Mouse (Mus musculus) 3134 (cell line): ENCODE measurements around the gene Scel.

Experiments
- DNase-seq: peaks from one replicate; pipeline ENCODE4 v3.0.0-alpha.2; 2011; ENCODE audit warnings: low spot score; ENCODE audit not compliant: insufficient read length; ENCODE audit errors: extremely low read depth

The Scel gene

DNA sequence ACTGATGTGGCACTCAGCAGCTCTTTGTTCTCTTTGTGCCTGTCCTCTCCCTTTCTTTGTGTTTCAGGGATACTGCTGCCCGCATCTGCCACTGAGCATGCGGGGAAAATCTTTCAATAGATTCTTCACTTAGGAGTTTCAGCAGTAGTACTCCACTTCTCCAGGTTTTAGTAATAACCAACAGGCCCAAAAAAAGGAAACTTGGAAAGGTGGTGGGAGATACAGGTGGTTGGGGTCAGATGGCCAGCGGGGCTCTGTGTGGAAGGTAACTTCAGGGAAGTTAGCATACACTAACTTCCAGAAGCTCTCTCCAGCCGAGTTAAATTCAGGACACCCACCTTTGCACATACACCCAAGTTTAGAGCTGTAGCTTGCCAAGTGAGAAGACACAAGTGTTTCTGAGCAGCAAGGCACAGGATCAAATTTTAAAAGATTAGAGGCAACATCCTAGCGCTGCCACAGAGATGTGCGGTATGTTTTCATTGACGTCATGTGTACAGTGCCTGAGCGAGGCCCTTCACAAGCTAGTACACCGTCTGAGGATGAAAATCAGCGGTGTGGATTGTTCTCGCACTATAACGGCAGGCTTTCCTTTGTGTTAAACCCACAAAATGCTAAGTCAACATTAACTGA lies 135.6 kb downstream of the Scel start:
- DNase-seq = no peak

DNA sequence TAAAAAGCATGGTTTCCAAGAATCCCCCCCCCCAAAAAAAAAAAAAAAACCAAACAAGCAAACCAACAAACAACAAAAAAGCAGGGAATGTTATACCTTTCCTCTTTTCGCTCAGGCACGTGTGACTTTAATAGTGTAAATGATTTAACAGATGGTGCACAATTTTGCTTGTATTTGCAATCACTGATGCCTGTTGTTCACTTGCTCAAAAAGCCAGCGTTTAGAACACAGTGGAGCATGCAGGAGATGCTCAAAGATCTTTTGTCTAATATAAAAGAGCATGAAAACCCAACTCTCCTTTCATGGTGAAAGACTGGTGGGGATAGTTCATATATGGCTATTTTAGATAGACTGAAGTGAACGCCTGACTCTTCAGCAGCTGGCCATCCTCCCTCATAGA lies 136.2 kb downstream of the Scel start:
- DNase-seq = no peak

DNA sequence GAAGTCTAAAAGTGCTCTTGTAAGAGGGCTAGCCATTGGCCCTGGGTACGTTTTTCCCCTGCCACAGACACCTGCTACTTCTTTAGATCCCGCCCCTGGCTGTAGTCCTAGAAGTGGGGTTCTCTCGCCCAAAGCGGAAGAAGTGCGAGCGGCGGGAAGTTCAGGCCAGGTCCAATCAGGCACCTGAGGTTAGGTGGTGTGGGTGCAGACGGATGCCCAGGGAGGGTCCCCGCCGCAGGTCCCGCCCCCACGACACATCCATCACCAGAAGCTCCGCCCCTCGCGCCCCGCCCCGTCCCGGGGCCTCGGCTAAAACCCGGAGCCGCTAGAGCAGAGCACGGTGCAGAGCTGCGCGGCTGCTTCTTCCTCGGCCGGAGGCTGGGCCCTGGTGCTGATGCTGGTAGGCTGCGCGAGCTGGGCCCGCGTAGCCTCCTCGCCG lies 136.8 kb downstream of the Scel start, which contains the start of gene Slain1:
Gene Slain1 (plus strand): TSS at position 333 of the 439 bp plus-strand sequence.
- no peak for DNase-seq

DNA sequence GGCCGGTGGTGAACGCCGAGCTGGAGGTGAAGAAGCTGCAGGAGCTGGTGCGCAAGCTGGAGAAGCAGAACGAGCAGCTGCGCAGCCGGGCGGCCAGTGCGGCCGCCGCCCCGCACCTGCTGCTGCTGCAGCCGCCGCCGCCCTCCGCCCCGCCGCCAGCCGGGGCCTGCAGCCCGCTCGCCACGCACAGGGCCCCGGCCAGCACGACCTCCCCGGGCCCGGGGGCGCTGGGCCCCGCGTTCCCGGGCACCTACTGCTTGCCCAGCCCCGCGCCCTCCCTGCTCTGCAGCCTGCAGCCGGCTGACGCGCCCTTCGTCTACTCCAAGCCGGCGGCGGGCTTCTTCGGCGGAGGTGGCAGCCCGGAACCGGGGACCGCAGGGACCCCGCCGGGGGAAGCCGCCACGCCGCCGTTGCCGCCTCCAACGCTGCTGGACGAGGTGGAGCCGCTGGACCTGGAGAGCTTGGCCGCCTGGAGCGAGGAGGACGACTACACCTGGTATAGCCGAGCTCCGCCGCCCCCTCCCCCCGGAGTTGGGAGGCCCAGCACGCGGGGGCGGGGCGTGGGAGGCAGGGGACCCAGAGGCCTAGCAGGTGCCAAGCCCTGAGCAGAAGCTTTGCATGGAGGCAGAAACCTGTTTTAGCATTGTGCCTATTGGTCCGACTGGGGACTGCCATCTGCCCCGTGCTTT lies 137.4 kb downstream of the Scel start:
- no peak for DNase-seq

DNA sequence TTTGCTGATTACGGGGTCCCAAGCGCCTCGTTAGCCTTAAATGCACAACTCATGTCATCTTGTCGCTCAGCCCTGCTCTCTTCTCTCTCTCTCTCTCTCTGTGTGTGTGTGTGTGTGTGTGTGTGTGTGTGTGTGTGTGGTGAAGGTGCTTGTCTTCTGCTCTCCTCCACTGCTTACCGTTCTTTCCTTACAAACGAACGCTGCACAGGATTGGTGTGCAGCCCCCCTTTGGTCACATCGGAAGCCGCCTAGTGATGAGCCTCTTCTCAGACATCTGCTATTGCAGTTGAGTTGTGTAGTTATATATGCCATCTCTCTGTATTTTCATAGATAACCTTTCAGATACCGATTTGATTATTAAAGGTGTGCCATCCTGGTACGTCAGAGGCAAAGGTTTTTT lies 138.0 kb downstream of the Scel start:
- DNase-seq = no peak

DNA sequence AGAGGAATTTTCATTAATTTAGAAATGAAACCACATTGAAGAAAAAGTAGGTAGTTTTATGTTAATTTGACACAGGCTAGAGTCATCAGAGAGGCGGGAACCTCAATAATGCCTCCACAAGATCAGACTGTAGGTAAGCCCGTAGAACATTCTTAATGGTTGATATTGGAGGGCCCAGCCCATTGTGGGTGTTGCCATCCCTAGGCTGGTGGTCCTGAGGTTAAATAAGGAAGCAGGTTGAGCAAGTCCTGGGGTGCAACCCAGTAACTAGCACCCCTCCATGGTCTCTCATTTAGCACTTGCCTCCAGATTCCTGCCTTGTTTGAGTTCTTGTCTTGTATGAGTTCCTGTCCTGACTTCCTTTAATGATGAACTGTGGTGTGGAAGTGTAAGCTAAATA lies 138.4 kb downstream of the Scel start:
- no peak for DNase-seq

DNA sequence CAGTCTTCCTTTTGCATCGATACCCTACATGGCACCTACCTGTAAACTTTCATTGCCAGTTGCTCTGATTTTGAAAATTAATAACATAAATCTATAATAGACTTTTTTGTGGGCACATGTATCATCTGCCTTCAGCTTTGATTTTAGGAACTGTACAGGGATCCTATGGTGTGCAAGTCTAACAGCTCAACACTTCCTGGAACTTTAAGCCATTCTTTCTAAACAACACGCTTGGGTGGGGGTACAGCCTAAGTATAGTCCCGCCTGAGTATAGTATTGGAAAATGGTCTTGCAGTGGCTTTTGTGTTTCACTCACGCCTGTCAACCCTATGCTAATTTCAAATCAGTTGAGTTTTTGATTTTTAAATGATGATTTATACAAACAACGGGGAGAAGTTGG lies 139.4 kb downstream of the Scel start:
- no peak for DNase-seq

DNA sequence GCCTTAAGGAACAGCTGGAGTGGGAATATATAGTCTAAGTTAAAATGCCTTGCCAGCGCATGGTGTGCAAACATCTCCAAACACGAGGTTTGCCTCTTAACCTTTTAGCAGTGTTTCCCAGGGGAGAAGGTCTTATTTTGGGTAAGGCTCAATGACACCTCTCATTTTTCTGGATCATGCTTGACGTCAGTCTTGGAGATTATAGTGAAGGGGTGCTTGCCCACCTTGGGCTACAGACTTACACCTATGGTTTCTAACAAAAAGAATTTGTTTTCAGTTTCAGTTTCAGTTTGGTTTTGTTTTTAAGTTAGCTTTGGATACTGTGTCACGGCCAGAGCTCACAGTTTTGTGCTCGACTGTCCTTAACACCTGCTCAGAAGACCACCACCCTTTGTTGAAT lies 140.7 kb downstream of the Scel start:
- no peak for DNase-seq

DNA sequence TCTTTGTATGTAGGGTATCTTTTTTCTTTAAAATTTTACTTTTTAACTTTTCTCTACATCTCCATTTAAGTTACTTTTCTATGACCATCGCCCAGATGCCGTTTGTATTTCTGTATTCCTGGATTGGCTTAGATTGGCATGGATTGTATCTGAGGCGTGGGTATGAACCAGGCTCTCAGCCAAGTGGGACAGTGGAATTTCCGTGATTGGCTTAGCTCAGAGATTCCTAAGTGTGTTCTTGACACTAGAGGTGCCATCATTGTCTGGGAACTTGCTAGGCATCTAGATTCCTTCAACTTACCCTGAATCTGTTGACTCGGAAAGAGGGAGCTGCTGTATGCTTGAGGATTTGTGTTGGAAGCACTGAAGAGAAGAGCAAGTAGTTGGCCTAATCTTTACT lies 142.3 kb downstream of the Scel start:
- no peak for DNase-seq

DNA sequence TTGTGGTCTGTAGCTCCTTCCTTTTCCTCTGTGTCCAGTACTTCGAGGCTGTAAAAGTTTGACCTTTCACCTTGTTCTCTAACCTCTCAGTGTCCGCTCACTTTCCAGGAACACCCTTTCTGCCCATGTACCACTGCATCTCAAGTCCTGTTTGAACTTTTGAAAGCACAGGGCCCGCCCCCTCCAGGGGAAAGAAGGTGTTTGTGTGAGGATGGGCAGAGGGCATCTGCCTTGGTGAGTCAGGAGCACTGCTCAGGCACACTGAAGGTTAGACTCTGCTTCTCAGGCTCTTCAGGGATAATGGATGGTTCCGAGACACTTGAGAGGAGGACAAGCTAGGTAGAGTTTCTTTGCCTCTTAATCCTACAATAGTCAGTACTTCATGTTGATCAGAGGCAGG lies 144.7 kb downstream of the Scel start:
- DNase-seq = no peak
